Comparison of ENCODE assay signal across 13 mouse cellular contexts in the genomic region with DNA sequence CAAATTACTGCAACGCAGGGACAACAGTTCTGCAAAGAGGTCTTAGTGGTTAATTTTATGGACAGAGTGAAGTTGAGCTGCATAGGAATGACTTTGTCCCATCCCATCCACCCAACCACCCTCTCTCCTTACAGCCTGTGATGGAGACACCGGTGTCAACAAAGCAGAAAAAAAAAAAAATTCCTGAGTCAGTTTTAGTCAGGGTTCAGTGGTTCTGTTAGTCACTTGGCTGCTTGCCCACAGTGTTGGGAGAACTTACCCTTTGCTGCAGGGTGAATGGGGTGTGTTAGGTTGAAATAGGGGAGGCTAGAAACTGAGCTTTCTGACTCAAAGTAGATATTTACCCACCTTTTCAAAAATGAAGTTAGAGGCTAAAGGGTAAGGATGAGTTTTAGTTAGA. TPM values are rescaled to one million over a fixed set of nuclear protein-coding genes. Genes with fewer than 3 reads are reported as not detected.
DNase-seq lines count a peak whose midpoint lies in the region; ATAC-seq and TF ChIP-seq lines count a peak whose summit lies in the region.
"Had no signal": no experiment of that assay in that cellular context is flagged by ENCODE, and none has a peak within 500 bp of the region (broad histone marks: within the 10 kb centered on the region; RNA-seq: fewer than 3 reads in every experiment).

No protein-coding gene starts in this region.

- peaks cover 15% of the 10 kb centered on the region; the same call in 1 of the 2 replicates for H3K4me1 ChIP-seq in kidney, adult 2 months (ENCODE audit: control insufficient read depth, insufficient read depth, low read length)
- peaks cover 3% of the 10 kb centered on the region; the same call in 1 of the 2 replicates for H3K4me1 ChIP-seq in stomach, postnatal 0 days (replicated peaks; ENCODE audit: control insufficient read depth, insufficient read depth)

- H3K9me3 ChIP-seq in stomach, postnatal 0 days (ENCODE audit: control insufficient read depth, low read length) = no peaks in the 10 kb centered on the region
- H3K9me3 ChIP-seq: forebrain, embryonic 13.5 days; hindbrain, embryonic 15.5 days had no signal

- no peaks in the 10 kb centered on the region for H3K36me3 ChIP-seq in kidney, adult 2 months (ENCODE audit: control insufficient read depth, insufficient read depth, low read length)
- H3K36me3 ChIP-seq in stomach, postnatal 0 days (ENCODE audit: control insufficient read depth, insufficient read depth, low read length) = no peaks in the 10 kb centered on the region
- H3K36me3 ChIP-seq: hindbrain, embryonic 15.5 days had no signal

- TF ChIP-seq CTCF in kidney, adult 2 months (conservative IDR thresholded peaks at IDR 0.05; ENCODE audit: insufficient read depth, insufficient read length, low read depth, low read length) = no peak
- TF ChIP-seq CTCF in stomach, postnatal 0 days (IDR thresholded peaks at IDR 0.05; ENCODE audit: low read depth) = no peak

- H3K9ac ChIP-seq in stomach, postnatal 0 days (ENCODE audit: low read length) = no peak overlapping the region
- H3K9ac ChIP-seq: forebrain, embryonic 13.5 days; hindbrain, embryonic 15.5 days had no signal

- TF ChIP-seq POLR2A in kidney, adult 2 months (IDR thresholded peaks at IDR 0.05; ENCODE audit: low read depth, low read length) = no peak

- no peak; the same call in 1 of the 2 replicates for ATAC-seq in stomach, postnatal 0 days (ENCODE audit: low FRiP score, low TSS enrichment)
- ATAC-seq: activated CD4-positive, CD25-positive, alpha-beta regulatory T cell, adult 4 months; forebrain, embryonic 13.5 days had no signal

- peak overlapping the region; percentile 45; the same call in 1 of the 2 replicates for H3K27ac ChIP-seq in kidney, adult 2 months (ENCODE audit: insufficient read depth, low read depth, low read length)
- H3K27ac ChIP-seq in stomach, postnatal 0 days (replicated peaks) = no peak overlapping the region
- H3K27ac ChIP-seq: forebrain, embryonic 13.5 days; hindbrain, embryonic 15.5 days had no signal

- H3K27me3 ChIP-seq in kidney, adult 2 months (replicated peaks; ENCODE audit: control insufficient read depth, insufficient read depth, low read length) = no peaks in the 10 kb centered on the region
- no peaks in the 10 kb centered on the region for H3K27me3 ChIP-seq in stomach, postnatal 0 days (ENCODE audit: control insufficient read depth, insufficient read depth, low read length)
- H3K27me3 ChIP-seq: forebrain, embryonic 13.5 days; hindbrain, embryonic 15.5 days had no signal

- TF ChIP-seq EP300 in stomach, postnatal 0 days (optimal IDR thresholded peaks at IDR 0.05) = no peak

- WGBS in kidney, adult 2 months = 14% methylated on average over 2 of the region's 2 CpGs
- WGBS in stomach, postnatal 0 days = 32% methylated on average over 2 of the region's 2 CpGs

- no peak overlapping the region for H3K4me3 ChIP-seq in kidney, adult 2 months (ENCODE audit: insufficient read depth, low read depth, low read length)
- H3K4me3 ChIP-seq in stomach, postnatal 0 days (ENCODE audit: low read depth, low read length) = no peak overlapping the region
- H3K4me3 ChIP-seq: forebrain, embryonic 13.5 days; hindbrain, embryonic 15.5 days had no signal

- peak; percentile 63 for DNase-seq in cerebellum, adult 9-11 months
- DNase-seq in cerebellum, adult 9-10 months = no peak
- peak; percentile 76 for DNase-seq in urinary bladder, postnatal 14 days (ENCODE audit: low spot score)
- DNase-seq in urinary bladder, adult 18-20 months (ENCODE audit: low spot score in 2 of 2) = no peak
- DNase-seq in kidney, adult 2 months = peak; percentile 96
- peak; percentile 47 for DNase-seq in stomach, postnatal 0 days (ENCODE audit: low spot score)
- DNase-seq in thymus, postnatal 4 days = no peak
- DNase-seq in spleen, postnatal 36 days (ENCODE audit: low spot score in 2 of 2) = no peak
- DNase-seq: heart, adult 18-20 months had no signal

- H3K4me2 ChIP-seq in stomach, postnatal 0 days (replicated peaks; ENCODE audit: low read depth) = no peak overlapping the region
- H3K4me2 ChIP-seq: forebrain, embryonic 13.5 days; hindbrain, embryonic 15.5 days; midbrain, embryonic 11.5 days had no signal

RNA-seq across cellular contexts. Expression of a gene that starts 2.3 kb away (rescaled TPM):
- 27.3 and 28.6 TPM in 2 replicates for polyA plus RNA-seq in kidney, adult 2 months (2012; rRNA removed)
- polyA plus RNA-seq in stomach, postnatal 0 days (2015; fragmentation: Nextera tagmentation; extraction: Ambion mirVana) = 7.1 and 7.3 TPM in 2 replicates

RNA-seq across cellular contexts. Expression of a gene that starts 15.1 kb away (rescaled TPM):
- 17.9 and 21.3 TPM in 2 replicates for polyA plus RNA-seq in kidney, adult 2 months (2012; rRNA removed)
- 6.0 and 6.5 TPM in 2 replicates for polyA plus RNA-seq in stomach, postnatal 0 days (2015; fragmentation: Nextera tagmentation; extraction: Ambion mirVana)

Comparison
In these comparisons a context has a peak if more than half of its experiments do, and no peak if none do; other contexts are left out.
1. DNase-seq: peak in cerebellum, adult 9-11 months (single experiment), urinary bladder, postnatal 14 days (single experiment), kidney, adult 2 months (single experiment) and stomach, postnatal 0 days (single experiment); none in cerebellum, adult 9-10 months (single experiment), urinary bladder, adult 18-20 months (0 of 2), thymus, postnatal 4 days (single experiment) and spleen, postnatal 36 days (0 of 2).